In the genomic region with DNA sequence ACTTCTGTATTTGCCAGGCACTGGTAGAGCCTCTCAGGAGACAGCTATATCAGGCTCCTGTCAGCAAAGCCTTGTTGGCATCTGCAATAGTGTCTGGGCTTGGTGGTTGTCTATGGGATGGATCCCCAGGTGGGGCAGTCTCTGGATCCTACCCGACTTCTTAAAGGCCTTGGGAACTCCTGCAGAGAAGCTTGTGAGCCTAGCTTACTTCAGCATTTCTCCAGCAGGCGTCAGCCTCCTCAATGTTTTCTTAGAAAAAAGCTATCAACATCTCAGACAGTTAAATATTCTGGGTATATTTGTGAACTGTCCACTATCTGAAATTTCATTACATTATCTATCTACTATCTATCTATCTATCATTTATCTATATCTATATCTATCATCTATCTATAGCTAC, we compare ENCODE assay signal across 20 mouse cellular contexts.
DNase-seq lines count a peak whose midpoint lies in the region; ATAC-seq and TF ChIP-seq lines count a peak whose summit lies in the region.
"Had no signal": no experiment of that assay in that cellular context is flagged by ENCODE, and none has a peak within 500 bp of the region (broad histone marks: within the 10 kb centered on the region; RNA-seq: fewer than 3 reads in every experiment).

No protein-coding gene starts in this region.

- TF ChIP-seq RAD21 in CH12.LX (IDR thresholded peaks at IDR 0.05; ENCODE audit: low read depth, low read length), result peak; percentile 48

- dilution Hi-C loops in CH12.LX (cut with MboI; ENCODE audit: extremely low pct_ligation_motif_present, extremely low pct_unique_long_range_greater_than_20kb, low sequenced_read_pairs), result no loop called here

- no peak overlapping the region for H3K27ac ChIP-seq in intestine, postnatal 0 days (ENCODE audit: low read depth, low read length)
- H3K27ac ChIP-seq in intestine, embryonic 15.5 days, result no peak overlapping the region
- H3K27ac ChIP-seq in lung, embryonic 14.5 days (ENCODE audit: low read depth), result no peak overlapping the region
- no peak overlapping the region for H3K27ac ChIP-seq in CH12.LX (ENCODE audit: insufficient read depth, low read depth)
- H3K27ac ChIP-seq in cortical plate, adult 2 months (ENCODE audit: insufficient read depth, low read length), result no peak overlapping the region
- H3K27ac ChIP-seq: gastrocnemius, adult 2 months; limb, embryonic 12.5 days; liver, embryonic 13.5 days; stomach, embryonic 15.5 days had no signal

- in situ Hi-C loops in CH12.LX (cut with MboI; ENCODE audit: low pct_ligation_motif_present, low pct_unique_long_range_greater_than_20kb, low sequenced_read_pairs), result no loop called here

- H3K4me1 ChIP-seq in intestine, postnatal 0 days (replicated peaks; ENCODE audit: control insufficient read depth, insufficient read depth, low read length), result no peaks in the 10 kb centered on the region
- H3K4me1 ChIP-seq in intestine, embryonic 15.5 days (replicated peaks), result no peaks in the 10 kb centered on the region
- no peaks in the 10 kb centered on the region for H3K4me1 ChIP-seq in lung, embryonic 14.5 days (ENCODE audit: insufficient read depth)
- no peaks in the 10 kb centered on the region for H3K4me1 ChIP-seq in CH12.LX (ENCODE audit: control insufficient read depth in 1 of 2, insufficient read depth in 2 of 2)
- H3K4me1 ChIP-seq in cortical plate, adult 2 months (ENCODE audit: control insufficient read depth, insufficient read depth, low read length), result peaks cover 5% of the 10 kb centered on the region
- H3K4me1 ChIP-seq: liver, embryonic 13.5 days had no signal

- peak; percentile 12; the same call in 1 of the 2 replicates for TF ChIP-seq CTCF in intestine, postnatal 0 days (IDR thresholded peaks at IDR 0.05; ENCODE audit: low read depth)
- TF ChIP-seq CTCF in lung, embryonic 14.5 days (IDR thresholded peaks at IDR 0.05; ENCODE audit: low read depth), result 0 out of 2 replicates have a peak, but pooled peaks have one; percentile 20
- peak in 1 of 2 experiments; percentile 47; a peak in 2 of 4 replicates for TF ChIP-seq CTCF in CH12.LX (conservative IDR thresholded peaks at IDR 0.05 in 1 of 2, IDR thresholded peaks at IDR 0.05 in 1 of 2; ENCODE audit: low read depth in 2 of 2, low read length in 2 of 2)
- peak; percentile 36 for TF ChIP-seq CTCF in cortical plate, adult 2 months (IDR thresholded peaks at IDR 0.05; ENCODE audit: extremely low read depth, insufficient read depth, low read length)

- no peaks in the 10 kb centered on the region for H3K79me2 ChIP-seq in CH12.LX (replicated peaks; ENCODE audit: control insufficient read depth, extremely low read depth, insufficient read depth, poor library complexity, severe bottlenecking)

- H3K36me3 ChIP-seq in intestine, postnatal 0 days (ENCODE audit: control insufficient read depth, insufficient read depth), result no peaks in the 10 kb centered on the region
- H3K36me3 ChIP-seq in intestine, embryonic 15.5 days, result no peaks in the 10 kb centered on the region
- no peaks in the 10 kb centered on the region for H3K36me3 ChIP-seq in lung, embryonic 14.5 days (ENCODE audit: insufficient read depth)
- H3K36me3 ChIP-seq in CH12.LX (replicated peaks in 1 of 2; ENCODE audit: control insufficient read depth in 1 of 2, insufficient read depth in 1 of 2, low read length in 1 of 2), result no peaks in the 10 kb centered on the region
- H3K36me3 ChIP-seq: hindbrain, embryonic 13.5 days; limb, embryonic 12.5 days; liver, embryonic 13.5 days; stomach, embryonic 15.5 days had no signal

- peak; percentile 52 for DNase-seq in lung, embryonic 14.5 days
- no peak for DNase-seq in lung, postnatal 10 days
- DNase-seq in CH12.LX (ENCODE audit: extremely low read depth), result no peak
- DNase-seq in embryo, embryonic 10 days (ENCODE audit: low spot score), result no peak
- DNase-seq: adrenal gland, adult 2 months; cerebellum, adult 11-12 months; cerebellum, postnatal 36 days; gastrocnemius, adult 2 months; heart, adult 18-20 months; kidney, postnatal 36 days; liver, embryonic 13.5 days had no signal

- no peak overlapping the region for H3K4me2 ChIP-seq in intestine, postnatal 0 days (replicated peaks; ENCODE audit: low read depth)
- no peak overlapping the region for H3K4me2 ChIP-seq in intestine, embryonic 15.5 days (replicated peaks)
- no peak overlapping the region for H3K4me2 ChIP-seq in lung, embryonic 14.5 days
- H3K4me2 ChIP-seq in CH12.LX (ENCODE audit: insufficient read depth, low read depth, poor library complexity, severe bottlenecking), result no peak overlapping the region
- H3K4me2 ChIP-seq: hindbrain, embryonic 13.5 days; limb, embryonic 12.5 days; liver, embryonic 13.5 days; stomach, embryonic 15.5 days had no signal

- H3K9me3 ChIP-seq in intestine, postnatal 0 days (ENCODE audit: control insufficient read depth), result no peaks in the 10 kb centered on the region
- H3K9me3 ChIP-seq in intestine, embryonic 15.5 days, result no peaks in the 10 kb centered on the region
- H3K9me3 ChIP-seq in lung, embryonic 14.5 days (ENCODE audit: low read depth, low read length), result no peaks in the 10 kb centered on the region
- no peaks in the 10 kb centered on the region for H3K9me3 ChIP-seq in CH12.LX (replicated peaks; ENCODE audit: low read length)
- H3K9me3 ChIP-seq: hindbrain, embryonic 13.5 days; limb, embryonic 12.5 days; liver, embryonic 13.5 days; stomach, embryonic 15.5 days had no signal

- H3K27me3 ChIP-seq in intestine, postnatal 0 days (replicated peaks; ENCODE audit: control insufficient read depth, insufficient read depth, low read length), result no peaks in the 10 kb centered on the region
- H3K27me3 ChIP-seq in intestine, embryonic 15.5 days (replicated peaks), result no peaks in the 10 kb centered on the region
- no peaks in the 10 kb centered on the region for H3K27me3 ChIP-seq in lung, embryonic 14.5 days (ENCODE audit: insufficient read depth, low read length)
- H3K27me3 ChIP-seq in CH12.LX (replicated peaks), result no peaks in the 10 kb centered on the region
- H3K27me3 ChIP-seq: hindbrain, embryonic 13.5 days; liver, embryonic 13.5 days; stomach, embryonic 15.5 days had no signal

- ATAC-seq in intestine, postnatal 0 days, result no peak
- ATAC-seq in intestine, embryonic 15.5 days, result no peak
- no peak for ATAC-seq in lung, embryonic 14.5 days (ENCODE audit: insufficient read depth)
- ATAC-seq in erythroid progenitor cell, adult 5-6 weeks (replicated peaks; ENCODE audit: low FRiP score, poor library complexity, severe bottlenecking), result no peak
- ATAC-seq: intestine, embryonic 16.5 days had no signal

- no peak overlapping the region for H3K4me3 ChIP-seq in intestine, postnatal 0 days (ENCODE audit: low read depth, low read length)
- H3K4me3 ChIP-seq in intestine, embryonic 15.5 days (replicated peaks), result no peak overlapping the region
- H3K4me3 ChIP-seq in lung, embryonic 14.5 days (ENCODE audit: low read depth, low read length), result no peak overlapping the region
- no peak overlapping the region for H3K4me3 ChIP-seq in CH12.LX (replicated peaks in 1 of 3; ENCODE audit: low read depth in 2 of 3, low read length in 2 of 3, poor library complexity in 1 of 3)
- no peak overlapping the region for H3K4me3 ChIP-seq in cortical plate, adult 2 months (ENCODE audit: insufficient read depth, low read length)
- H3K4me3 ChIP-seq: erythroblast, embryonic 14.5 days; gastrocnemius, adult 2 months; hindbrain, embryonic 13.5 days; limb, embryonic 12.5 days; liver, embryonic 13.5 days; stomach, embryonic 15.5 days had no signal

- no peak for TF ChIP-seq POLR2A in CH12.LX (IDR thresholded peaks at IDR 0.05; ENCODE audit: low read depth, low read length)
- TF ChIP-seq POLR2A in cortical plate, adult 2 months (IDR thresholded peaks at IDR 0.05; ENCODE audit: extremely low read depth, insufficient read depth, low read length), result no peak

- H3K9ac ChIP-seq in intestine, postnatal 0 days (ENCODE audit: low read depth, low read length), result no peak overlapping the region
- no peak overlapping the region for H3K9ac ChIP-seq in intestine, embryonic 15.5 days
- H3K9ac ChIP-seq in lung, embryonic 14.5 days, result no peak overlapping the region
- no peak overlapping the region for H3K9ac ChIP-seq in CH12.LX (ENCODE audit: insufficient read depth, low read depth)
- H3K9ac ChIP-seq: hindbrain, embryonic 13.5 days; limb, embryonic 12.5 days; liver, embryonic 13.5 days; stomach, embryonic 15.5 days had no signal

- 49% methylated on average over 2 of the region's 2 CpGs for WGBS in intestine, postnatal 0 days
- WGBS in intestine, embryonic 15.5 days, result 57% methylated on average over 2 of the region's 2 CpGs
- 47% methylated on average over 2 of the region's 2 CpGs for WGBS in lung, embryonic 14.5 days

- no peak for TF ChIP-seq EP300 in CH12.LX (IDR thresholded peaks at IDR 0.05; ENCODE audit: low read length)

TF ChIP-seq in CH12.LX, 34 proteins besides CTCF, POLR2A, EP300 and RAD21:
- TF ChIP-seq GABPA (IDR thresholded peaks at IDR 0.05; ENCODE audit: insufficient replicate concordance, low read depth, low read length) (no peak), MYC (IDR thresholded peaks at IDR 0.05; ENCODE audit: low read depth, low read length) (no peak), SMC3 (IDR thresholded peaks at IDR 0.05; ENCODE audit: low read depth, low read length) (peak; percentile 27; the same call in 1 of the 2 replicates), MAZ (IDR thresholded peaks at IDR 0.05; ENCODE audit: low read depth, low read length) (no peak), PAX5 (IDR thresholded peaks at IDR 0.05; ENCODE audit: low read length) (no peak)
TF ChIP-seq in CH12.LX: peak in this region for 1.
